Mouse (Mus musculus): ENCODE data around the gene Six1.
"Not testable (repeated sequence)": the region's sequence is repeated elsewhere in the genome, so short reads cannot be mapped to it uniquely, and the experiment has no call there.

Gene Six1

GRCm38 (mm10) chr12:73012136-73012785 is 41.4 kb downstream of the Six1 start:
- no peaks in the 10 kb centered on the region; the same call in 1 of the 2 replicates for H3K9me3 ChIP-seq (ENCODE audit: low read length)
- H3K27me3 ChIP-seq (ENCODE audit: insufficient read depth, low read length): no peaks in the 10 kb centered on the region
- H3K36me3 ChIP-seq (ENCODE audit: insufficient read depth, low read length): no peaks in the 10 kb centered on the region
- H3K4me1 ChIP-seq (replicated peaks; ENCODE audit: low read depth, low read length): 0 out of 2 replicates have a peak, but pooled peaks cover 6% of the 10 kb centered on the region
- TF ChIP-seq POU5F1 (IDR thresholded peaks at IDR 0.05; ENCODE audit: borderline replicate concordance, low read length): no peak
- TF ChIP-seq CTCF (conservative IDR thresholded peaks at IDR 0.05; ENCODE audit: low read length): no peak
- no peak for TF ChIP-seq NANOG (IDR thresholded peaks at IDR 0.05; ENCODE audit: borderline replicate concordance, low read length)
- H3K4me3 ChIP-seq (replicated peaks; ENCODE audit: low read length): no peak overlapping the region

GRCm38 (mm10) chr12:73002903-73003302 is 50.8 kb downstream of the Six1 start:
- H3K9me3 ChIP-seq (ENCODE audit: low read length); H3K27me3 ChIP-seq (ENCODE audit: insufficient read depth, low read length); H3K36me3 ChIP-seq (ENCODE audit: insufficient read depth, low read length): not testable (repeated sequence)
- Histone ChIP-seq H3K4me3 (replicated peaks; ENCODE audit: low read length) (0 out of 2 replicates have a peak overlapping the region, but pooled peaks have one; percentile 29), H3K4me1 (replicated peaks; ENCODE audit: low read depth, low read length) (peaks cover 27% of the 10 kb centered on the region)

DNA sequence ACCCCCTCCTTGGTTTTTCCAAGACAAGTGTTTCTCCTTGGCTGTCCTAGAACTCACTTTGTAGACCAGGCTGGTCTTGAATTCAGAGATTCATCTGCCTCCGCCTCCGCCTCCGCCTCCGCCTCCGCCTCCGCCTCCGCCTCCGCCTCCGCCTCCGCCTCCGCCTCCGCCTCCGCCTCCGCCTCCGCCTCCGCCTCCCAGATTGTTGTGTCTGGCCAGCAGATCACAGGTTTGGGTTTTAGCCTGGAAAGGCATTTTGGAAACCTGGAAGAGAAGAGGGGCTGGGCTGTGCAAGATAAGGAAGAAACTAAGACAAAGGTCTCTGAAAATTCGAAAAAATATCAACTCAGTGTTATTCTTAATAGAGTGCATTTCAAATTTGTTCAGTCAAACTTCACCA is 51.4 kb downstream of the Six1 start:
- not testable (repeated sequence) for H3K27me3 ChIP-seq (ENCODE audit: insufficient read depth, low read length); H3K36me3 ChIP-seq (ENCODE audit: insufficient read depth, low read length); H3K9me3 ChIP-seq (ENCODE audit: low read length); H3K4me3 ChIP-seq (replicated peaks; ENCODE audit: low read length)
- peaks cover 27% of the 10 kb centered on the region for H3K4me1 ChIP-seq (replicated peaks; ENCODE audit: low read depth, low read length)

- Histone ChIP-seq H3K9me3 (ENCODE audit: low read length) (no peaks in the 10 kb centered on the region), H3K36me3 (ENCODE audit: insufficient read depth, low read length) (no peaks in the 10 kb centered on the region), H3K4me3 (replicated peaks; ENCODE audit: low read length) (no peak overlapping the region), H3K27me3 (ENCODE audit: insufficient read depth, low read length) (no peaks in the 10 kb centered on the region), H3K4me1 (replicated peaks; ENCODE audit: low read depth, low read length) (peaks cover 16% of the 10 kb centered on the region)
- TF ChIP-seq NANOG (IDR thresholded peaks at IDR 0.05; ENCODE audit: borderline replicate concordance, low read length) (no peak), POU5F1 (IDR thresholded peaks at IDR 0.05; ENCODE audit: borderline replicate concordance, low read length) (no peak), CTCF (conservative IDR thresholded peaks at IDR 0.05; ENCODE audit: low read length) (no peak)
Observed at GRCm38 (mm10) chr12:72998105-72999001, 55.3 kb downstream of the Six1 start.

DNA sequence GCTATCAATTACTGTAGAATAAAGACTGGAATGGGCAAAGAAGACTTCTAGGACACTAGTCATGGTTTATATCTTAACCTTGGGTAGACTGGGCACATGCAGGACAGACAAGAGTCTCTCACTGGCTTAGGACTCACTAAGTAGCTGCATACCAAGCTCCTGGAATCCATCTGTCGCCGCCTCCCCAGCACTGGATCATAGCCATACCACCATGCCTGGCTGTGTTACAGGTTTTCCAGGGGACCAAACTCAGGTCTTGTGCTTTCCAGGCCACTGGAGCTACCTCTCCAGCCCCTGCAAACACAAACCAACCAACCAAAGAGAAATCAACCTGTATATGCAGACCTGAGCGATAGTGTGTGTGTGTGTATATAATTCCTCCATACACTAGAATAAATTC is 57.0 kb downstream of the Six1 start:
- TF ChIP-seq POU5F1 (IDR thresholded peaks at IDR 0.05; ENCODE audit: borderline replicate concordance, low read length) (no peak), CTCF (conservative IDR thresholded peaks at IDR 0.05; ENCODE audit: low read length) (no peak), NANOG (IDR thresholded peaks at IDR 0.05; ENCODE audit: borderline replicate concordance, low read length) (no peak)
- Histone ChIP-seq H3K36me3 (ENCODE audit: insufficient read depth, low read length) (no peaks in the 10 kb centered on the region), H3K27me3 (ENCODE audit: insufficient read depth, low read length) (no peaks in the 10 kb centered on the region), H3K4me3 (replicated peaks; ENCODE audit: low read length) (no peak overlapping the region), H3K4me1 (replicated peaks; ENCODE audit: low read depth, low read length) (peaks cover 6% of the 10 kb centered on the region), H3K9me3 (ENCODE audit: low read length) (no peaks in the 10 kb centered on the region)

Data from E14TG2a.4 (cell line).